Mouse (Mus musculus) limb, embryonic 15.5 days (tissue): ENCODE data around the gene Zpbp2. TPM values are rescaled to one million over a fixed set of nuclear protein-coding genes. Genes with fewer than 3 reads are reported as not detected.

ENCODE experiments used
- ATAC-seq: fragments of 200-750 bp; cut with Nextera tagmentation; 2 replicates; pipeline ENCODE4 v1.8.0; 2017; ENCODE audit warnings: low read depth, moderate TSS enrichment; ENCODE audit not compliant: insufficient number of reproducible peaks, low FRiP score, low TSS enrichment
- H3K27ac ChIP-seq: fragments of 300-500 bp; sonication (generic); 2 replicates; pipeline ENCODE4 v1.5.1; 2015; ENCODE audit warnings: moderate library complexity, mild to moderate bottlenecking, inconsistent platforms
- H3K27me3 ChIP-seq: fragments of 300-500 bp; sonication (generic); 2 replicates; pipeline ENCODE4 v1.6.1; 2015; ENCODE audit warnings: inconsistent platforms
- H3K36me3 ChIP-seq: fragments of 300-500 bp; sonication (generic); 2 replicates; pipeline ENCODE4 v1.6.1; 2015; ENCODE audit warnings: inconsistent platforms
- H3K4me1 ChIP-seq: fragments of 300-500 bp; sonication (generic); 2 replicates; pipeline ENCODE4 v1.6.1; 2015; ENCODE audit warnings: inconsistent platforms
- H3K4me2 ChIP-seq: fragments of 300-500 bp; sonication (generic); 2 replicates; pipeline ENCODE4 v1.6.1; 2015; ENCODE audit warnings: mild to moderate bottlenecking, inconsistent platforms
- H3K4me3 ChIP-seq: fragments of 300-500 bp; sonication (generic); 2 replicates; pipeline ENCODE4 v1.5.1; 2015; ENCODE audit warnings: mild to moderate bottlenecking, inconsistent platforms
- H3K9ac ChIP-seq: fragments of 300-500 bp; sonication (generic); 2 replicates; pipeline ENCODE4 v1.6.1; 2015; ENCODE audit warnings: inconsistent platforms
- H3K9me3 ChIP-seq: fragments of 300-500 bp; sonication (generic); 2 replicates; pipeline ENCODE4 v1.6.1; 2016; ENCODE audit warnings: inconsistent platforms
- WGBS: fragments of 180-500 bp; shearing (Covaris S2); methylation state at CpG from one replicate; pipeline ENCODE4 v1.1.7; 2015; 5-methylcytosine and 5-hydroxymethylcytosine counted together
- polyA plus RNA-seq: library from polyadenylated mRNA; unstranded; fragments of >200 nt; fragmentation: Nextera tagmentation; extraction: Ambion mirVana; gene quantifications from 2 replicates; pipeline ENCODE4 v1.2.1, GENCODE M21; 2015

The Zpbp2 gene
- polyA plus RNA-seq, 1 experiment from 2014 or later: 0.12 TPM

GRCm38 (mm10) chr11:98543414-98543813, 7.5 kb upstream of the Zpbp2 start:
- Histone ChIP-seq H3K4me3 (no peak overlapping the region), H3K27me3 (peaks cover 59% of the 10 kb centered on the region), H3K36me3 (no peaks in the 10 kb centered on the region), H3K9me3 (no peaks in the 10 kb centered on the region), H3K4me2 (no peak overlapping the region), H3K9ac (no peak overlapping the region), H3K4me1 (peaks cover 8% of the 10 kb centered on the region), H3K27ac (no peak overlapping the region)
- 85% methylated on average over 1 of the region's 1 CpGs for WGBS
- no peak for ATAC-seq

- H3K4me1 ChIP-seq: peaks cover 8% of the 10 kb centered on the region
- H3K4me3 ChIP-seq: peak overlapping the region; percentile 47
- peaks cover 71% of the 10 kb centered on the region for H3K27me3 ChIP-seq
- H3K36me3 ChIP-seq: no peaks in the 10 kb centered on the region
- H3K9ac ChIP-seq: 0 out of 2 replicates have a peak overlapping the region, but pooled peaks have one; percentile 37
- 3% methylated on average over 16 of the region's 16 CpGs for WGBS
- no peaks in the 10 kb centered on the region for H3K9me3 ChIP-seq
- H3K4me2 ChIP-seq: peak overlapping the region; percentile 93
- no peak overlapping the region for H3K27ac ChIP-seq
- no peak for ATAC-seq
Measured at GRCm38 (mm10) chr11:98544890-98545677, 5.8 kb upstream of the Zpbp2 start.

- H3K9ac ChIP-seq: 0 out of 2 replicates have a peak within 1 kb of the TSS, but pooled peaks have one; percentile 37
Measured at GRCm38 (mm10) chr11:98545711-98546231, 5.1 kb upstream of the Zpbp2 start, which contains the start of gene Ikzf3. Gene Ikzf3, minus strand, starts transcription at chr11:98546031.

GRCm38 (mm10) chr11:98546529-98547307, 4.2 kb upstream of the Zpbp2 start:
- Histone ChIP-seq H3K4me3 (no peak overlapping the region), H3K9me3 (no peaks in the 10 kb centered on the region), H3K27me3 (peaks cover 71% of the 10 kb centered on the region), H3K9ac (no peak overlapping the region), H3K4me1 (peaks cover 17% of the 10 kb centered on the region), H3K27ac (no peak overlapping the region), H3K4me2 (no peak overlapping the region), H3K36me3 (no peaks in the 10 kb centered on the region)
- ATAC-seq: no peak
- WGBS: 44% methylated on average over 12 of the region's 12 CpGs

More at GRCm38 (mm10) chr11:98545711-98546231, 5.1 kb upstream of the Zpbp2 start, which contains the start of gene Ikzf3:
- Histone ChIP-seq H3K27ac (no peak within 1 kb of the TSS), H3K27me3 (peaks cover 75% of the 10 kb centered on the region), H3K36me3 (no peaks in the 10 kb centered on the region), H3K4me3 (peak within 1 kb of the TSS; percentile 47), H3K4me1 (peaks cover 13% of the 10 kb centered on the region), H3K9me3 (no peaks in the 10 kb centered on the region), H3K4me2 (peak within 1 kb of the TSS; percentile 93)
- WGBS: 1% methylated on average over 58 of the region's 58 CpGs
- ATAC-seq: no peak

- Histone ChIP-seq H3K27ac (no peak overlapping the region), H3K4me3 (no peak overlapping the region), H3K27me3 (peaks cover 65% of the 10 kb centered on the region), H3K4me1 (peaks cover 18% of the 10 kb centered on the region), H3K9me3 (no peaks in the 10 kb centered on the region), H3K9ac (no peak overlapping the region), H3K4me2 (no peak overlapping the region), H3K36me3 (no peaks in the 10 kb centered on the region)
- ATAC-seq: no peak
- WGBS: 64% methylated on average over 3 of the region's 3 CpGs
Measured at GRCm38 (mm10) chr11:98547308-98547693, 3.6 kb upstream of the Zpbp2 start.

GRCm38 (mm10) chr11:98549363-98549762, 1.5 kb upstream of the Zpbp2 start:
- WGBS: 70% methylated on average over 4 of the region's 4 CpGs
- H3K9me3 ChIP-seq: no peaks in the 10 kb centered on the region
- no peak overlapping the region for H3K27ac ChIP-seq
- H3K9ac ChIP-seq: no peak overlapping the region
- H3K27me3 ChIP-seq: peaks cover 53% of the 10 kb centered on the region
- no peak for ATAC-seq
- peaks cover 18% of the 10 kb centered on the region for H3K4me1 ChIP-seq
- H3K36me3 ChIP-seq: no peaks in the 10 kb centered on the region
- no peak overlapping the region for H3K4me3 ChIP-seq
- H3K4me2 ChIP-seq: no peak overlapping the region

- Histone ChIP-seq H3K9ac (0 out of 2 replicates have a peak overlapping the region, but pooled peaks have one; percentile 37), H3K36me3 (no peaks in the 10 kb centered on the region), H3K27me3 (peaks cover 45% of the 10 kb centered on the region), H3K27ac (no peak overlapping the region), H3K4me1 (peaks cover 15% of the 10 kb centered on the region), H3K4me2 (peak overlapping the region; percentile 77), H3K4me3 (peak overlapping the region; percentile 79), H3K9me3 (no peaks in the 10 kb centered on the region)
- WGBS: 19% methylated on average over 20 of the region's 20 CpGs
- no peak for ATAC-seq
Measured at GRCm38 (mm10) chr11:98550311-98550974, 454 bp upstream of the Zpbp2 start.

GRCm38 (mm10) chr11:98553966-98554365, 3.1 kb downstream of the Zpbp2 start:
- 82% methylated on average over 4 of the region's 4 CpGs for WGBS
- no peak overlapping the region for H3K4me3 ChIP-seq

GRCm38 (mm10) chr11:98555124-98555700, 4.3 kb downstream of the Zpbp2 start:
- no peak overlapping the region for H3K27ac ChIP-seq
- no peak for ATAC-seq
- WGBS: 64% methylated on average over 12 of the region's 12 CpGs
- H3K9ac ChIP-seq: no peak overlapping the region
- no peaks in the 10 kb centered on the region for H3K9me3 ChIP-seq
- no peak overlapping the region for H3K4me3 ChIP-seq
- peaks cover 6% of the 10 kb centered on the region for H3K27me3 ChIP-seq
- H3K4me1 ChIP-seq: peaks cover 10% of the 10 kb centered on the region; the same call in 1 of the 2 replicates
- H3K36me3 ChIP-seq: no peaks in the 10 kb centered on the region
- H3K4me2 ChIP-seq: no peak overlapping the region

More at GRCm38 (mm10) chr11:98553966-98554365, 3.1 kb downstream of the Zpbp2 start:
- Histone ChIP-seq H3K9ac (no peak overlapping the region), H3K36me3 (no peaks in the 10 kb centered on the region), H3K4me2 (no peak overlapping the region), H3K27me3 (peaks cover 16% of the 10 kb centered on the region), H3K9me3 (no peaks in the 10 kb centered on the region), H3K27ac (no peak overlapping the region), H3K4me1 (peaks cover 10% of the 10 kb centered on the region; the same call in 1 of the 2 replicates)
- ATAC-seq: no peak

GRCm38 (mm10) chr11:98560942-98561341, 10.0 kb downstream of the Zpbp2 start:
- Histone ChIP-seq H3K9me3 (no peaks in the 10 kb centered on the region), H3K4me3 (no peak overlapping the region), H3K27me3 (0 out of 2 replicates have a peak, but pooled peaks cover 3% of the 10 kb centered on the region), H3K4me2 (no peak overlapping the region), H3K27ac (no peak overlapping the region), H3K4me1 (no peaks in the 10 kb centered on the region), H3K36me3 (no peaks in the 10 kb centered on the region), H3K9ac (no peak overlapping the region)
- ATAC-seq: no peak
- WGBS: 12% methylated on average over 7 of the region's 7 CpGs

GRCm38 (mm10) chr11:98563025-98563424, 12.1 kb downstream of the Zpbp2 start:
- Histone ChIP-seq H3K9me3 (no peaks in the 10 kb centered on the region), H3K27ac (no peak overlapping the region), H3K4me3 (no peak overlapping the region), H3K9ac (no peak overlapping the region), H3K4me2 (no peak overlapping the region), H3K27me3 (0 out of 2 replicates have a peak, but pooled peaks cover 2% of the 10 kb centered on the region), H3K4me1 (no peaks in the 10 kb centered on the region), H3K36me3 (no peaks in the 10 kb centered on the region)
- WGBS: 82% methylated on average over 3 of the region's 3 CpGs
- no peak for ATAC-seq
